Mouse (Mus musculus) mature B cell (primary cell): Measurements from ENCODE around the gene Rps11.

Experiments used
- in situ Hi-C: fragments of 300-500 bp; cut with MboI; formaldehyde crosslinking; loops from 2 replicates; pipeline ENCODE4 v1.14.3; 2019

The Rps11 gene

DNA sequence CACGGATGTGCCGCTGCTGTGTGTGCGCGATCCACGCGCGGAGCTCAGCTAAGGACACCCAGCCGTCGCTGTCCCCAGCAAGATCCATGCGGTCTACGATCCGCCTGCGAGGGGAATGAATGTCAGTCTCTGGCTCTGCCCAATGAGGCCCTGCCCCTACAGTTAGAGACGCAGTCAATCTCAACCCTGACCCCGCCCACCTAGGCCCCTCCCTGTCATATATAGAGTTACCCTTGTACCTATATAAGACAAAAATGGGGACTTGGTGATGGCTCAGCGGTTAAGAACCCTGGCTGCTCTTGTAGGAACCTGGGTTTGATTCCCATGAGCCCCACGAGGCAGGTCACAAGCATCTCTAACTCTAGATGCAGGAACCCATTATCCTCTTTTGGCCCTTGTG is 35.6 kb downstream of the Rps11 start:
- in situ Hi-C loops: loop anchor here (5.0 kb wide), 1 partner anchor 44 kb away; no protein-coding TSS in a partner anchor

DNA sequence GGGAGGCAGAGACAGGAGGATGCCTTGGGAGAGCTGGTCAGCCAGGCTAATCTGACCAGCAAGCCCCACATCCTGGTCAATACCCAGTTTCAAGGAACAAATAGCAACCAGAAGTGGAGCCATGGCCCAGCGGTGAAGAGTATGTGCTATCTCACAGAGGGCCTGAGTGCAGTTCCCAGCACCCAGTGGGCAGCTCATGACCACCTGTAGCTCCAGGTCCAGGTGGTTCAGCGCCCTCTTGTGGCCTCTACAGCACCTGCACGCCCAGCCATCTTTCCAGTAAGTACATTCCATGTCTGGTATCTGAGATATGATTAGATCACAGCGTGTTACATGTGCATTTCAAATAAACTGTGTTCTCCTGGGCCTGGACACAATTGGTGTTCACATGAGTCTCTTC is 38.2 kb downstream of the Rps11 start:
- in situ Hi-C loops: loop anchor here (5.0 kb wide), 1 partner anchor 46 kb away; no protein-coding TSS in a partner anchor

DNA sequence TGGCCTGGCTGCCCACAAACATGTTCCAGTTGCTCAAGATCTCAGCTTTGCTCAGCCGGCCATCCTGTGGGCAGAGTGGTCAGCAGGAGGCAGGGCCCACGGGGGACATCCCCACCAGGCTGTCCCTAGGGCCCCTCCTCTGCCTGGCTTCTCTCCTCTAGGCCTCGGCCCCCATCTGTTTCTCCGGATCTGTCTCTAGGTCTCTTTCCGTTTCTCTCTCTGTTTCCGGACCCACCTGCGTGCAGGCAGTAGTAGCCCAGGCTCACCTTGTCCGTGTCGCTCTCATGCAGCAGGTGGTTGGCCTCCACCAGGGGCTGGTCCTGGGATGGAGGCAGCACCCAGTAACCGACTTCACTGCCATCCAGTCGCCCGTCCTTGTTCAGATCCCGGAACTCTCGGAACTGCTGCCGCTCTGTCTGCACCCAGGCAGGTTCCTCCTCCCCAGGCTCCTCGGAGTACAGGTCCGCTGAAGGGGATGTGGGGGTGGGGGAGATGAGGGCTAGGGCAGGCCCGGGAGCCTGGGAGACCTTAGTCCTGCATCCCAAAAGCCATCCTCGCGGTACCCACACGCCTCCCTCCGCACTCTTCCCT is 40.8 kb downstream of the Rps11 start:
- in situ Hi-C loops: no loop called here

DNA sequence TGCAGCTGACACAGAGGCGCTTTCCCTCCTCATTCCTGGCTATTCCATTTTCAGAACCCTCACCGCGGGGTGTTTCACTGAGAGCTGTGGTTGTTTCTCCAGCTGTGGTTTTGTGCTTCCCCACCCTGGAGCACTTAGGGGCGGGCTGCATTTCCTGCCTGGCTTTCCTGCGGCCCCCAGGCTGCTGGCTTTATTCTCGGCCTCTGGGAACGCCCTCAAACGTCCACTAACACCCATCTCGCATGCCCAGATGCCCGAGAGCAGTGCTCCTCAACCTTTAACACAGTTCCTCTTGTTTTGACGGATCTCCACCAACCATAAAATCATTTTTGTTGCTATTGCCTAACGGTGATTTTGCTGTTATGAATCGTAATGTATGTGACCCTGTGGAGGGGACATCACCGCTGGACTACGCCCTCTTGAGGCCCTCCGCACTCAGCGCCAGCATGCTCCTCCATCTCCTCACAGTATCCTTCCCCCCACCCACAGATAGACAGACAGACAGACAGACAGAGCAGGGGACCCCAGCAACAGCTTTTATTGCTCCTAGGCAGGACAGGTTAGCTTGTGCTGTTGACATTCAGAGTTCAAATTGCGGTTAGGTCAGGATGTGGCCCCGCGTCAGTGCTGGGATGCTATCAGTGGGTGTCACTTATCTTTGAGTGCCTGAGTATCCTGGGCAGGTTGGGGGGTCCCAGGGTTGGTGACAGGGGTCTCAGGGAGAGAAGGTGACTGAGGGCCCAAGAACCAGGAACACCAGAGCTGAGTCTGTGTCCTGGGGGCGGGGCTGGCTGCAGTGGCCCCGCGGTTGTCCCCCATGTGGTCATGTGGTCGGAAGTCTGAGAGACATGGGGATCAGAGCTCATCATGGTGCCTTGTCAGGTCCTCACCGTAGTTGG is 41.6 kb downstream of the Rps11 start:
- in situ Hi-C loops: no loop called here

DNA sequence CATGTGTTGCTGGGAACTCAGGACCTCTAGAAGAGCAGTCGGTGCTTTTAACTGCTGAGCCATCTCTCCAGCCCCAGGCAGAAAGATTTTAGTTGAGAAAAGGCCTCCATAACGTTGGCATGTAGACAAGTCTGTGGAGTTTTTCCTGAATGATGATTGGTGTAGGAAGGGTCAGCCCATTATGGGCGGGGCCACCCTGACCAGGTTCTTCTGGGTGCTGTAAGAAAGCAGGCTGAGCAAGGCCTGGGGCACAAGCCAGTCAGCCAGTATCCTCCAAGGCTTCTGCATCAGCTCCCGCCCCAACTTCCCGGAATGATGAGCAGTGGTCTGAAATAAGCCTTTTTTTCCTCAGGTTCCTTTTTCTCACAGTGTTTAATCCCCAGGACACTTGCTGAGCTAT is 43.2 kb downstream of the Rps11 start:
- in situ Hi-C loops: no loop called here

DNA sequence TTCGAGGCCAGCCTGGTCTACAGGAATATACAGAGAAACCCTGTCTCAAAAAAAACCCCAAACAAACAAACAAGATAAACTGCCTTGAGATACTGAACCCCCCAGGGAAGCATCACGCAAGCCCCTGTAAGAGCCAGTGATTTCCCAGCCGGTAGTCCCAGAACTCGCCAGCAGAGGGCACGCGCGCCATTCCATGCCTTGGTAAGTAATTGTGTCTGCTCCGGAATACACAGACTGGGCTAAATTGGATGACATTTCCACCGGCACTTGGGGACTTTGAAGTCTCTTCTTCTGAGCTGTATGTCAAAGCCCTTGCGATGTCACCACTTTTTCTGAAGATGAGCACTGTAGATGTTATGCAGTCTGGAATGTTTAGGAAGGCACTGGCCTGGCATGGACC is 44.4 kb downstream of the Rps11 start:
- in situ Hi-C loops: no loop called here

DNA sequence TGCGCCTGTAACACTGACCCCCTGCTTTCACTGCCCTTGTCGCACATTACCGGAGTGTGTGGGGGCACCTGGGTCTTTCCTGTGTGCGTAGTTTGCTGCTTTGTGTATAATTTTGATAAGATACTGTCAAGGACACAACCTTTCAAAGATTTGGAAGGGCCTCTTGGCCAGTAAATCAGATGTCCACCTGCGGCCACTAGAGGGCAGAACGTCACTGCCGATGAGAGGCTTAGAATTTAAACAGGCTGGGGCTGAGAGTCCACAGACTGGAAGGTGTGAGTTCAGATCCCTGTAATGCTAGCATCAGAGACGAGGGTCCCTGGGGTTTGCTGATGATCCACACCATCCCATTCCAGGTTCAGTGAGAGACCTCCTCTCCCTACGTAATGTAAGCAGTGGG is 45.7 kb downstream of the Rps11 start:
- in situ Hi-C loops: no loop called here

DNA sequence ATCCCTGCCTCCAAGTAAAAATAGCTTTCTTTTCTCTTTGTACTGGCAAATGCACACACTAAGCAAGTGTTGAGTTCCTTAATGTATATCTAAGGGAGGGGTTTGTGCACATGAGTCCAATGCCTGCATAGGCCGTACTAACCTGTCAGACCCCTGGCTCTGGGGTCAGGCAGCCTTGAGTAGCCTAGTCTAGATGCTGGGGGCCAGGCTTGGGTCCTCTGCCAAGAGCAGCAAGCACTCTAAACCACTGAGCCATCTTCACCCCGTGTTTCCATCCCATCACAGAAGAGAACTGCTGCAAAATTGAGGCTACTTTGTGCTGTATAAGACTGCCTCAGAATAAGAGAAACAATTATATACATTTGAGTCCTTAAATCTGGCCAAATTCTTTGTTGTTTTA is 46.4 kb downstream of the Rps11 start:
- in situ Hi-C loops: no loop called here

DNA sequence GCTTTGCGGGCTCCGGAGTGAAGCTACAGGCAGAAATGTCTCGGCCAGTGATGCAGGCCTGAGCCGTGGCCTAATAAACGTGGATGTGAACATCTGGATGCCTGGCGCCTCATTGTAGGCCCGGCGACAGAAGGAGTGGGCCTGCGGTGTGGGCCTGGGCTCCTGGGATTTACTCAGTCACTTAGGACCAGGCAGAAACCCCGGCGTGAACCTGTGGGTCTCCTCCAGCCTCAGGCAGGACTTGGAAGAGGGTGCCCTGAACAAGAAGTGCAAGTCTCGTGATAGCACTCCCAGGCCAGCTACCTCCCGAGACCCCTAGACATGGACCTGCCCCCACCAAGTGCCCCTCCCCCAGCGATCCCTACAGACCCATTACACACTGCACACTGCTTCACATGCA is 46.9 kb downstream of the Rps11 start:
- in situ Hi-C loops: no loop called here

DNA sequence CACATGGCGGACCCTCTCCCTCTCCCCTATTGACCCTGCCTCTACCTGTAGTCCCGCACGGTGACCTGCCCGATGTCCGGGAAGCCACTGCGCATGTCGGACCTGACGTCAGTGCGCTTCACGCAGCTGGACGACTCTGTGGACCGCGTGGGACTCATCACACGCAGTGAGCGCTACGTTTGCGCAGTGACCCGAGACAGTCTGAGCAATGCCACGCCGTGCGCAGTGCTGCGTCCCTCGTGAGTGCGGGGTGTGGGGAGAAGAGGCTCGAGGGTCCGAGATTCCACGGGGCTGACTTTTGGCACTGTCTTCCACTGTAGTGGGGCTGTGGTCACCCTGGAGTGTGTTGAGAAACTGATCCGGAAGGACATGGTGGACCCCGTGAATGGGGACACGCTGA is 47.7 kb downstream of the Rps11 start:
- in situ Hi-C loops: no loop called here

DNA sequence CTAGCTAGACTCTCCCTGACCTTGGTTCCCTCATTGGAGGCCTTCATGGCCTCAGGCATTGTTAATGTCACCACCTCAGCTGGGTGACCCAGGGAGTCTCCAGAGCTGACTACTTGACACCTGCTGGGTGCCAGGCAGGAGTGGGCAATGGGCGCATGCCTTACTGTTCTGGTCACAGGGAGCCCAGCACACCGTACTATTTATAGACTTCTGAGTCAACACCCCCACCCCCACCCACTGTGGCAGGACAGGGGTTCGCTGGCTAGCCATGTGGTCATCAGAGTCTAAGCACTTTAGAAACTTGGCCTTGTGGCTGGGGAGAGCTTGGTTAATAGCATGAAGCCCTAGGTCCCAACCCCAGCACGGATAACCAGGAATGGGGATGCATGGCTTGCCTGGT is 48.8 kb downstream of the Rps11 start:
- in situ Hi-C loops: no loop called here

DNA sequence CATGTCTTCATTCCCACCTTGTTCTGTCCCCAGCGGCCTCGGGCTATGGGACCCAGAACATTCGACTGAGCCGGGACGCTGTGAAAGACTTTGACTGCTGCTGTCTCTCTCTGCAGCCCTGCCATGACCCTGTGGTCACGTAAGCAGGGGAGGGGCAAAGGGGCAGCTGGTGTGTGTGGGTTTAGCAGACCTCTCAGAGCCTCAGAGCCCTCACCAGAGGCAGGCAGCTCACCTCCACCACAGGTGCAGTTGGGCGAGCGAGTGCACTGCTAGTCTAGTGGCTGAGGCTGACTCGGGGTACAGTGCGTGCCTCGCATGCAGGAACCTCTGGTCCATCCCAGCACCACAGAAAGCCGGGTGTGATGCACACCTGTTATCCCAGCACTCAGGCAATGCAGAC is 50.3 kb downstream of the Rps11 start:
- in situ Hi-C loops: no loop called here

DNA sequence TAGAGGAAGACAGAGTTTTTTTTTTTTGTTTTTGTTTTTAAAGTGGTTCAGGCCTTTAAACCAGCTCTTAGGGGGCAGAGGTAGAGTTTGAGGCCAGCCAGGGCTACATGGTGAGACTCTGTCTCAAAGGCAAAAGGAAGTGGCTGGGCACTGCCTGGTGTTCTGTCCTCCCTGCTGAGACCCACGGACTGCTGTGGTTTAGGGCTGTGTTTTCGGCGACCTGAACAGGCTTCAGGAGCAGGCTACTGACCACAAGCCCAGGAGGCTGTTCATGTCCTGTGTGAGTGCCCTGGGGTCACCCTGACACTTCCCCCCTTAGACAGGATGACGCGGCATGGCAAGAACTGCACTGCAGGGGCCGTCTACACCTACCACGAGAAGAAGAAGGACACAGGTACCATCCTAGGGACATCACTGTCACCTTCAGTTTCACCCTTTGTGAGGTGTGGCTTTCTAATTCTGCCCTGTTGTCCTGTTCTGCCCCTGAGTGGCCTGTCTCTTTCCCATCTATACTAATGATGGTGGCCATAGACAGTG is 51.0 kb downstream of the Rps11 start:
- in situ Hi-C loops: no loop called here
